Comparison of ENCODE assay signal across 34 mouse cellular contexts in genomic region chr8:3463248-3463647, GRCm38 (mm10). TPM values are rescaled to one million over a fixed set of nuclear protein-coding genes. Genes with fewer than 3 reads are reported as not detected.
"Had no signal": no experiment of that assay in that cellular context is flagged by ENCODE, and none has a peak within 500 bp of the region (broad histone marks: within the 10 kb centered on the region; RNA-seq: fewer than 3 reads in every experiment).

No protein-coding gene starts in this region.

- ATAC-seq: forebrain, embryonic 15.5 days; forebrain, postnatal 0 days; hindbrain, postnatal 0 days; intestine, embryonic 16.5 days had no signal

- H3K9me3 ChIP-seq: forebrain, embryonic 15.5 days; heart, embryonic 13.5 days; heart, embryonic 15.5 days; hindbrain, embryonic 13.5 days; hindbrain, embryonic 15.5 days; limb, embryonic 13.5 days; limb, embryonic 15.5 days; liver, embryonic 13.5 days; liver, embryonic 15.5 days had no signal

- H3K4me2 ChIP-seq: forebrain, embryonic 15.5 days; heart, embryonic 11.5 days; heart, embryonic 13.5 days; heart, embryonic 15.5 days; hindbrain, embryonic 13.5 days; hindbrain, embryonic 15.5 days; limb, embryonic 13.5 days; limb, embryonic 15.5 days; liver, embryonic 13.5 days; liver, embryonic 15.5 days had no signal

- H3K4me3 ChIP-seq: forebrain, embryonic 15.5 days; heart, adult 2 months; heart, embryonic 13.5 days; heart, embryonic 15.5 days; hindbrain, embryonic 13.5 days; hindbrain, embryonic 15.5 days; limb, embryonic 13.5 days; limb, embryonic 15.5 days; liver, embryonic 13.5 days; liver, embryonic 15.5 days had no signal

- H3K27ac ChIP-seq: forebrain, embryonic 15.5 days; heart, adult 2 months; heart, embryonic 13.5 days; heart, embryonic 15.5 days; hindbrain, embryonic 13.5 days; hindbrain, embryonic 15.5 days; hindbrain, postnatal 0 days; kidney, postnatal 0 days; limb, embryonic 13.5 days; liver, embryonic 13.5 days; liver, embryonic 15.5 days had no signal

- H3K9ac ChIP-seq: forebrain, embryonic 15.5 days; forebrain, postnatal 0 days; heart, embryonic 13.5 days; heart, embryonic 15.5 days; hindbrain, embryonic 13.5 days; hindbrain, embryonic 15.5 days; limb, embryonic 13.5 days; limb, embryonic 15.5 days; liver, embryonic 13.5 days; liver, embryonic 15.5 days had no signal

- DNase-seq: forebrain, postnatal 0 days; gastrocnemius, postnatal 14 days; gastrocnemius, postnatal 36 days; heart, adult 11 months; heart, adult 2 months; heart, postnatal 14 days; heart, postnatal 36 days; layer of hippocampus, adult 9-11 months; layer of hippocampus, postnatal 36 days; left cerebral cortex, postnatal 4 days; liver, embryonic 13.5 days; lung, adult 18-20 months had no signal

- H3K27me3 ChIP-seq: forebrain, embryonic 15.5 days; heart, embryonic 13.5 days; heart, embryonic 15.5 days; hindbrain, embryonic 13.5 days; hindbrain, embryonic 15.5 days; limb, embryonic 13.5 days; limb, embryonic 15.5 days; liver, embryonic 13.5 days; liver, embryonic 15.5 days had no signal

- H3K36me3 ChIP-seq: forebrain, embryonic 15.5 days; heart, embryonic 15.5 days; liver, embryonic 15.5 days had no signal

RNA-seq across cellular contexts. Expression of gene Tex45, which starts 7.4 kb away (rescaled TPM):
- total RNA-seq: forebrain, postnatal 0 days; gastrocnemius, adult 18-20 months; gastrocnemius, adult 8-10 months; gastrocnemius, postnatal 14 days; heart, postnatal 14 days; heart, postnatal 36 days; hematopoietic stem cell, adult 5-6 weeks; left cerebral cortex, adult 18-20 months; left cerebral cortex, postnatal 25 days; left cerebral cortex, postnatal 4 days had no signal
- polyA plus RNA-seq: heart, adult 2 months; heart, embryonic 11.5 days; heart, embryonic 13.5 days; heart, embryonic 15.5 days; heart, postnatal 0 days; hindbrain, embryonic 11.5 days; intestine, embryonic 14.5 days; intestine, embryonic 16.5 days; large intestine, adult 2 months; limb, embryonic 11.5 days; limb, embryonic 13.5 days; limb, embryonic 15.5 days; liver, embryonic 13.5 days; liver, embryonic 15.5 days had no signal
